Mouse (Mus musculus) neutrophil, adult 83 days (primary cell): ENCODE data around the gene Plekho2. TPM values are rescaled to one million over a fixed set of nuclear protein-coding genes. Genes with fewer than 3 reads are reported as not detected.

Experiments used
- total RNA-seq, 2 experiments: library from RNA; stranded (reverse); gene quantifications; one replicate each; pipeline ENCODE4 v1.2.4; 2023

Plekho2 gene
- 100 to 1,000 TPM; 166 to 167 TPM for total RNA-seq

GRCm38 (mm10) chr9:65579781-65580371 lies at the start of gene Plekho2:
Plekho2 (minus strand) TSS chr9:65580040.

DNA sequence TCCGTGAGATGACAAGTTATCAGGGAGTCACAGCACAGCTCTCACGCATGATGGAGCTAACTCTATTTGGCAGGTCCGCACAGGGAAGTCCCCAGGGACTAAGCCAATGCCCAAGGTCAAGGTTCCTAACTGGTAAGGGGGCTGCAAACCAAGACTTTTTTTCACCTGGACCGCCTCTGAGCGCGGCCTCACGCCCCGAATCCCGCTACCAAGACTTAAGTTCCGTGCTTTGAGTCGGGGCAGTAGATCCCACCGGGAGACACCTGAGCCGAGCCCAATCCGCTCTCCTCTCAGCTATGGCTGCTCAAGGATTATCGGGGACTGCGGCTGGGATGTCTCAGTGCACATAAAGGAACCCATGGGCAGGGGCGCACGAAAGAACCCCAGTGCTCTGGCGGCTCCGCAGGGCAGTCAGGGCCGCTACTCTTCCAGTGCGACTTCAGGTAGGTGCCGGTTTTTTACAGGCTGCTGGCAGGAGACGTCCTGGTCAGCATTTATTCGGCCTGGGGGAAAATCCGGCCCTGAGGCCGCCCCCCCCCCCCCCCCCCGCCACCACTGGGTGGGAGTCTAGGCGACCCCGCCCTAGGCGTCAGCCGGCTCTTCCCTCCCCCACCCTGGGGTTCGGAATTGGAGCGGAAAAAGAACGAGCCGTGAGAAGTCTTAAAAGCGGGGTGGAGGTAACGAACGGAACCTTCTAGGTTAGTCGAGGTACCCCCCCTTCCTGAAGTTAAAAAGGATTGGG lies 49.4 kb upstream of the Plekho2 start, which contains the start of gene Rbpms2:
Gene Rbpms2 (plus strand): TSS at position 624 of the 742 bp plus-strand sequence.

GRCm38 (mm10) chr9:65586406-65587269 lies 6.8 kb upstream of the Plekho2 start, which contains the start of gene Pif1:
Pif1 (plus strand) TSS chr9:65587160.

GRCm38 (mm10) chr9:65519807-65520504 lies 59.9 kb downstream of the Plekho2 start, which contains the start of gene Ankdd1a:
Ankdd1a (minus strand) TSS chr9:65520193.

Other genes with a start within 250 kb of the Plekho2 start
- gene Pdcd7, start 233.9 kb downstream of the Plekho2 start, total RNA-seq: 10 to 100 TPM; 12.4 to 17.0 TPM
- under 1 TPM in 1 of 2 experiments, not detected in 1; 0.86 TPM for gene Ubap1l, start 219.0 kb downstream of the Plekho2 start, total RNA-seq
- not detected for gene Kbtbd13, start 188.4 kb downstream of the Plekho2 start, total RNA-seq
- not detected for gene Rasl12, start 181.5 kb downstream of the Plekho2 start, total RNA-seq
- gene Slc51b, start 157.1 kb downstream of the Plekho2 start, total RNA-seq: not detected
- gene Mtfmt, start 144.3 kb downstream of the Plekho2 start, total RNA-seq: 1 to 10 TPM; 6.0 to 8.0 TPM
- 10 to 100 TPM; 68.9 to 73.7 TPM for gene Spg21, start 119.1 kb downstream of the Plekho2 start, total RNA-seq
- under 1 TPM in 1 of 2 experiments, not detected in 1; 0.24 TPM for gene Ankdd1a, start 59.8 kb downstream of the Plekho2 start, total RNA-seq
- 10 to 100 TPM; 13.5 to 13.9 TPM for gene Pif1, start 7.1 kb upstream of the Plekho2 start, total RNA-seq
- gene Rbpms2, start 49.6 kb upstream of the Plekho2 start, total RNA-seq: 1 to 10 TPM in 1 of 2 experiments, under 1 TPM in 1; 0.29 to 1.7 TPM
- 10 to 100 TPM; 52.7 to 56.4 TPM for gene Oaz2, start 88.0 kb upstream of the Plekho2 start, total RNA-seq
- 10 to 100 TPM; 19.8 to 21.8 TPM for gene Zfp609, start 247.5 kb upstream of the Plekho2 start, total RNA-seq